Mouse (Mus musculus) kidney, postnatal 36 days (tissue): Measurements from ENCODE around the gene Olfr16.

Source experiments
- DNase-seq, 2 experiments: peaks; one replicate each; pipeline ENCODE4 v3.0.0; 2021 to 2022; ENCODE audit warnings: mixed read lengths in 2 of 2

The Olfr16 gene

GRCm38 (mm10) chr1:172950160-172950559, at the start of gene Olfr16:
Gene Olfr16, plus strand, starts transcription at chr1:172950409.
- DNase-seq, result no peak

- DNase-seq, result no peak
These were observed 46.9 kb upstream of the Olfr16 start for GRCm38 (mm10) chr1:172903313-172903712.

GRCm38 (mm10) chr1:172917115-172917514, 33.1 kb upstream of the Olfr16 start:
- peak in 1 of 2 experiments; percentile 4 for DNase-seq

- no peak for DNase-seq
These were observed 31.8 kb upstream of the Olfr16 start for GRCm38 (mm10) chr1:172918450-172918849.

GRCm38 (mm10) chr1:172932197-172932596, 18.0 kb upstream of the Olfr16 start:
- no peak for DNase-seq

GRCm38 (mm10) chr1:172951171-172951720, 1.0 kb downstream of the Olfr16 start:
- DNase-seq, result no peak

GRCm38 (mm10) chr1:172955376-172955775, 5.2 kb downstream of the Olfr16 start:
- DNase-seq, result no peak

- DNase-seq, result no peak
These were observed 10.2 kb downstream of the Olfr16 start for GRCm38 (mm10) chr1:172960452-172960851.

- DNase-seq, result no peak
These were observed 39.8 kb downstream of the Olfr16 start for GRCm38 (mm10) chr1:172989794-172990634.

- no peak for DNase-seq
These were observed 40.4 kb downstream of the Olfr16 start for GRCm38 (mm10) chr1:172990635-172991009.
